Mouse (Mus musculus): Measurements from ENCODE around the gene Kbtbd4.
A peak's percentile ranks its signal among the peaks of the same experiment; 100 is the strongest.
"Not testable (repeated sequence)": the region's sequence is repeated elsewhere in the genome, so short reads cannot be mapped to it uniquely, and the experiment has no call there.

The Kbtbd4 gene

DNA sequence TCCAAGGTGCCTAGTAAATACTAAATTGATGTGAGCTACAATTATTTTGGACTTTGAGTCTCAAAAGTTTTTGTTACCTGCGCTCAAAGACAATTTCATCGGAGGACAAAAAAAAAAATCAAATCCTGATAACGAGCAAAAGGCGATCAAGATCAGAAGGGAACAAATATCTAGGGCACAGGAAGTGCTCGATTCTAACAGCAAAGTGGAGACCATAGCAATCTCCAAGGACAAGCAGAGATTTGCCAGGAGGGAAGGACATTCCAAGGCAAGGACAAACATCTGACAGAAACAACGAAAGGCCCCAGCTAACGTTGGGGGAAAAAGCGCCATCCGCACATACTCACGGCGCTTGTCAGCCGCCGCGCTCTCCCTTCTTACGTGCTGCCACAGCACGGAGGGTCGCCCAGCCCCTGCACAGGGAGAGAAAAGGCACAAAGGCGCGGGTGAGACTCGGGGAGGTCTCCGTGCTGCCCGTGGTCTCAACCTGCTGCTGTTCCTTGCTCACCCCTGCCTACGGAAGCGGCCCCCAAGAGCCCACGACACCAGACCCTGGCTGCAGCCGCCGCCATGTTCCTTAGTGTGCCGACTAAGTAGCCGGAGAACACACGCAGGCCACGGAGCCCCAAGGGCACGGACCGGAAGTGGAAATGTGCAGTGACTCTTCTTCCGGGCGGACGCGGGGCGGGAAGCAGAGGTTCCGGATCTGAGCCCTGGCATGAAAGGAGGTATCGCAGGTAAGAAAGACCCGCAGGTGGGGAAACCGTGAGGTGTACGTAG lies at the start of gene Kbtbd4, which contains the start of gene Ndufs3:
Gene Kbtbd4 (plus strand): TSS at position 665 of the 780 bp plus-strand sequence.
Gene Ndufs3 (minus strand): TSS at position 752 of the 780 bp plus-strand sequence.
- peak; percentile 72 to 81 for DNase-seq

GRCm38 (mm10) chr2:90861486-90861885 lies 43.1 kb upstream of the Kbtbd4 start:
- no peak for DNase-seq

DNA sequence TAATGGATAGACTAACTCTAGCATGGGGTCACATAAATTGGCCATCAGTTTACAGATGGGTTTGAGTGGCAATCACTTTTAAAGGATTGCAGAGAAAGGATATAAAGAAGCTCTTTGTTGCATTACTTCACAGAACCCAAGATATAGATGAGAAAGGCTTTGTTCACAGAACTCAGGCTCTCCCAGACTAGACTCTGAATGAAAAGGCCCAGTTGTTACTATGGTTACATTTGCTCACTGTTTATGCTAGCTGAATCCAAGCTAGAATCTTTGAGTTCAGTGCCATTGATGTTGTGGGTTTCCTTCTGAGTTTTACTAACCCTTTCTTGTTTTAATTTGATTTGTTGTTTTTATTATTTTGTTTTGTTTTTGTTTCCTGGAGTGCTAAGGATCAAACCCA lies 40.4 kb upstream of the Kbtbd4 start:
- DNase-seq = no peak

- peak; percentile 37 to 38 for DNase-seq
Measured at GRCm38 (mm10) chr2:90866524-90866923, 38.0 kb upstream of the Kbtbd4 start.

DNA sequence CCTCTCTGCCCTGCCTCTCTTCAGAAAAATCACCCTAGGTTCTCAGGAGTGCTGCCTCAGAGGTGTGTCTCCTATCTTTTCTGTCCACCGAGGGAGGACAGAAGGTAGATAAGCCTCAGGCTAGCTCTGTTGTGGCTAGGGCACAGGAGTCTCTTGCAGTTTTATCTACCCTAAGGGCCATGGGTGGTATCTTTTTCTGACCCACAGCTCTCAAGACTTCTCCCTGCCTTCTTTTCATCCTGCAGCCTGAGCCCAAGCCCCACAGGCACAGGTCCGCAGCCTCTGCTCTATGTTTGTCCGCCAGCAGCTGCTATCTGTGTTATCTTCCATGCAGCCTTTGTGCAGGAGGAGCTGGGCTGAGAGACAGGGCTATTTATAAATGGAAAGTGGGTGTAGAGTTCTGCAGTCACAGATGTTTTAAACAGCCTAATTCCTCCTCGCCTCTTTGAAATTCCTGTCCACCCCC lies 34.4 kb upstream of the Kbtbd4 start:
- no peak for DNase-seq

DNA sequence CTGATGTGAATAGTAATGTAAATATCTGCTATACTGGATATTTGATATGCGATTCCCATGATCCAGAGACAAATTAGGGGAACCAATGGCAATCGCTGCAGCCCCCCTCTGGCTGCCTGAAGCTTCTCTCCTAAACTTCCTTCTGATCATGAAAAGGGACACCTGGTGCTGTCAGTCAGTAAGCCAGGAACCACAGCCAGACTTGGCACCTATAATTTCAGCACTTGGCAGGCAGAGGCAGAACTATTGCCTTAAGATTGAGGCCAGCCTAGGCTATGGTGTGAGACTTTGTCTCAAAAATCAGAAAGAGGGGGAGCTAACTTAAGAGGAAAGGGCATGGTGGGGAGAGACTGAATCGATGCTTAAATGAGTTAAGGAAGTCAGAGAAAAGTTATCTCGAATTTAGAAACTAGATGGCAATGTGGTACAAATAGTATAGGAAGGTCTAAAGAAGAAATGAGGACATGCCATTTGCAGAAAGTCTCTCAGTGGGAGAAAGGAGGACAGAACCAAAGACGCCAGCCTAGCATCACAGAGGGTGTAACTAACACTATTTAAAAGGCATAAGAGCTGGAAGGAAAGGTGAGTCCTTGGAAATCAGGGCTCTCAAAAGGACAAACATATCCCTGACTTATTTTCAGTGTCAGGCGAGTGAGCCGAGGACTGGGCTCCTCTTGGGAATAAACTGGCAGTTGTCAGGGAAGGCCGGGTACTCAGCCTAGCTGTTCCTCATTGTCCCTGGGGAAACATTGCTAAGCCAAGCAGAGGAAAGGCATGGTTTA lies 33.2 kb upstream of the Kbtbd4 start:
- no peak for DNase-seq

GRCm38 (mm10) chr2:90874025-90874424 lies 30.5 kb upstream of the Kbtbd4 start:
- no peak for DNase-seq

GRCm38 (mm10) chr2:90875239-90875638 lies 29.3 kb upstream of the Kbtbd4 start:
- DNase-seq = no peak

- no peak for DNase-seq
Measured at GRCm38 (mm10) chr2:90877584-90878259, 26.8 kb upstream of the Kbtbd4 start.

GRCm38 (mm10) chr2:90879419-90879818 lies 25.1 kb upstream of the Kbtbd4 start:
- no peak for DNase-seq

GRCm38 (mm10) chr2:90880144-90880785 lies 24.3 kb upstream of the Kbtbd4 start:
- no peak for DNase-seq

GRCm38 (mm10) chr2:90881824-90882223 lies 22.7 kb upstream of the Kbtbd4 start:
- no peak for DNase-seq

GRCm38 (mm10) chr2:90885218-90886041 lies 19.1 kb upstream of the Kbtbd4 start, which contains the start of gene C1qtnf4:
C1qtnf4 (plus strand) TSS chr2:90885860.
- no peak for DNase-seq

DNA sequence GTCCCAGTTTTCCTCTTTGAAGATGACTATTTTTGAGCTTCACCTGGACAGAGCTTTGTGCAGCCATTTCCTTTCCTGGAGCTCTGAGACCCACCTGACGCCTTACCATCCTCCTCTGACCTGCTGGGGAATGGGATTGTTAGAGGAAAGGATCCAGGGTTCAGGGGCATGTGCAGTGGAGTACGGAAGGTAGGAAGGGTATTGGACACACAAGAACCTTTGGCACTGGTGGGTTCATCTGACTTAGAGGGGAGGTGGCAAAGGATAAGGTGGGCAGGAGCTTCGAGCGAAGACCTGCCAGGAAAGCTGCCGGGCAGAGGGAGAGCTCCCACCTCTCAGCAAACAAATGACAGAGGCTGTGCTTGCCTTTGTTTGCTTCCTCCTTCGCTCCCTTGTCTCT lies 18.1 kb upstream of the Kbtbd4 start:
- DNase-seq = no peak

DNA sequence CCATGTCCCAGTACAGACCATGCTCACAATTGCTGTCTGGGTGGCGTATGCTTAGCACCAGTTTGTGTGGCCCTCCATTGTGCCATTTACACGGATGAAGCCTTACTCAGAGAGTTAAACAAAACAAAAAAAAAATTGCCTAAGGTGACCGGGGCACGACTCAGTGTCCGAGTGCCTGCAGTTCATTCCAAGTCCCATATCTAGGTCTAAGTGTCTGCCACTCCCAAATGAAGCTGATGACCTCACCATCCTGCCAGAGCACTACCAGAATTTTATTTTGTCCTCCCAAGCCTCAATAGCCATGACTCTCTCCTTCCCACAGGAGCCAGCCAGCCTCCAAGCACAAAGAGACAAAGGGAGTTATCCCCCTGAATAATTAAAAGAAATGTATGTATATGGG lies 16.9 kb upstream of the Kbtbd4 start:
- DNase-seq = no peak

- DNase-seq = peak in 1 of 2 experiments; percentile 26
Measured at GRCm38 (mm10) chr2:90889550-90890548, 14.7 kb upstream of the Kbtbd4 start.

DNA sequence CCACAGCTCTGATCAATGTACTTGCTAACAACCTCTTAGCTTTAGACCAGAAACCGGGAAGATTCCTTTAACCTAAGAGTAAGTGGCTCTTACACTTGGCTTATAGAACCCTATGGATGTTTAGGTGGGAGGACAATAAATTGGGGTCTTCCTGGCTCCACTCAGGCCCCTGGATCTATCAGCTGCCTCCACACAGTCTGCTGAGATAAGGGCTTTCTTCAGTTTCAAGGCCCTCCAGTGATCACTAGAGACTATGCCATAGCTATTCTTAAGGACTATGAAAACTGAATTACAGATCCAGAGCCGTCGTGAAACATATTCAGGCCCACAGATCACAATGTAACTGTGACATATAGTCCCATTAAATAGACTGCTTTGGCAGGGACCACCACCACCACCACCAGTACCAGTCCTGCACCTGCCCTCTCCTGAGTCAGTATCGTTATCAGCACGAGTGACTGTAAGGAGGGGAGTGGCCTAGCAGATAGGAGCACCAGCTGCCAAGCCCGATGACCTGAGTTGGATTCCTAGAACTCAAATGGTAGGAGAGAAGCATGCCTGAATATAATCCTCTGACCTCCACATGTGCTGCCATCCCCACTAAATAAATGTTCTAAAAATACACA lies 10.8 kb upstream of the Kbtbd4 start:
- DNase-seq = no peak

DNA sequence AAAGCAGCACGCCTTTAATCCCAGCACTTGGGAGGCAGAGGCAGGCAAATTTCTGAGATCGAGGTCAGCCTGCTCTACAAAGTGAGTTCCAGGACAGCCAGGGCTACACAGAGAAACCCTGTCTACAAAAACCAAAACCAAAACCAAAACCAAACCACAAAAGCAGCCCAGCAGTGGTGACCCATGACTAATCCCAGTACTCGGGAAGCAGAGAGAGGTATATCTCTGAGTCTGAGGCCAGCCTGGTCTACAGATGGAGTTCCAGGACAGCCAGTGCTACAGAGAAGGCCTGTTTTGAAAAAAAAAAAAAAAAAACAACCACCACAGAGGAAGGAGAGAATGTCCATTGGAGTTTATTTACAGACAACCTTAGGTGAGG lies 10.3 kb upstream of the Kbtbd4 start:
- not testable (repeated sequence) for DNase-seq

- DNase-seq = no peak
Measured at GRCm38 (mm10) chr2:90903398-90903797, 1.1 kb upstream of the Kbtbd4 start.

- DNase-seq = no peak
Measured at GRCm38 (mm10) chr2:90904856-90905224, 300 bp downstream of the Kbtbd4 start.
